Comparison of ENCODE assay signal across 28 mouse cellular contexts in the genomic region with DNA sequence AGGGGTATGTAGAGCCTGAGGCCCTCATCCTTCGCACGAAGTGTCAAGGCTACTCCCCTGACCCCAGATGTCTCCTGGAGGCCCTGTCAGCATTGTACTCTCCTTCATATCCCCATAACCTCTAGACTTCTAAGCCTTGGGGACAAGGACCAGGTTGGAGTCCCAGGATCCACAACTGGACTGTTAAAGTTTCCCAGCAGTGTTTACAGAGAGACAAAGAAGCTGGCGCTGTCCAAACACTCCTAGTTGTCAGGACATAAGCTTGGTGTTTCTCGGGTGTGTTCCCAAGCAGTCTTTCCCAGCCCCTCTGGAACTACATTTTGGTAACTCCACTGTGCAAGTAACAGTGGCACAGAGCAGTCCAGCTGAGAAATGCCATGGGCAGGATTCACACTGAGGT. TPM values are rescaled to one million over a fixed set of nuclear protein-coding genes. Genes with fewer than 3 reads are reported as not detected.
DNase-seq lines count a peak whose midpoint lies in the region; ATAC-seq and TF ChIP-seq lines count a peak whose summit lies in the region.
"Had no signal": no experiment of that assay in that cellular context is flagged by ENCODE, and none has a peak within 500 bp of the region (broad histone marks: within the 10 kb centered on the region; RNA-seq: fewer than 3 reads in every experiment).

No protein-coding gene starts in this region.

- no peak overlapping the region for H3K4me3 ChIP-seq in forebrain, embryonic 13.5 days
- H3K4me3 ChIP-seq in forebrain, embryonic 11.5 days (ENCODE audit: low read depth, low read length), result no peak overlapping the region
- no peak overlapping the region for H3K4me3 ChIP-seq in heart, embryonic 15.5 days
- H3K4me3 ChIP-seq in heart, embryonic 12.5 days, result no peak overlapping the region
- no peak overlapping the region for H3K4me3 ChIP-seq in layer of hippocampus, adult 2 months
- H3K4me3 ChIP-seq: erythroblast, embryonic 14.5 days; forebrain, embryonic 12.5 days; hindbrain, embryonic 15.5 days; limb, embryonic 10.5 days; limb, embryonic 15.5 days; liver, embryonic 15.5 days had no signal

- H3K9ac ChIP-seq in forebrain, embryonic 13.5 days, result 0 out of 2 replicates have a peak overlapping the region, but pooled peaks have one; percentile 12
- H3K9ac ChIP-seq in forebrain, embryonic 11.5 days (ENCODE audit: low read length), result no peak overlapping the region
- no peak overlapping the region for H3K9ac ChIP-seq in heart, embryonic 15.5 days
- H3K9ac ChIP-seq in heart, embryonic 12.5 days, result no peak overlapping the region
- H3K9ac ChIP-seq: forebrain, embryonic 12.5 days; hindbrain, embryonic 15.5 days; limb, embryonic 15.5 days; liver, embryonic 15.5 days; lung, embryonic 14.5 days had no signal

- ATAC-seq in forebrain, embryonic 13.5 days, result no peak
- no peak for ATAC-seq in forebrain, embryonic 11.5 days (replicated peaks; ENCODE audit: low FRiP score)
- no peak for ATAC-seq in heart, embryonic 15.5 days (replicated peaks; ENCODE audit: insufficient number of reproducible peaks, insufficient read depth, low FRiP score, low read depth)
- ATAC-seq in heart, embryonic 12.5 days (ENCODE audit: insufficient number of reproducible peaks, low FRiP score), result no peak
- ATAC-seq: CD4-positive, CD25-positive, alpha-beta regulatory T cell, adult 4 months; inflammation-experienced regulatory T-cells, adult 6 months; midbrain, embryonic 16.5 days had no signal

- H3K4me1 ChIP-seq in forebrain, embryonic 13.5 days, result peaks cover 25% of the 10 kb centered on the region
- 0 out of 2 replicates have a peak, but pooled peaks cover 2% of the 10 kb centered on the region for H3K4me1 ChIP-seq in forebrain, embryonic 11.5 days (replicated peaks; ENCODE audit: control insufficient read depth, insufficient read depth, low read length)
- peaks cover 61% of the 10 kb centered on the region for H3K4me1 ChIP-seq in heart, embryonic 15.5 days (replicated peaks)
- peaks cover 31% of the 10 kb centered on the region for H3K4me1 ChIP-seq in heart, embryonic 12.5 days (replicated peaks)

- WGBS in forebrain, embryonic 13.5 days, result 83% methylated on average over 4 of the region's 4 CpGs
- WGBS in forebrain, embryonic 11.5 days, result 87% methylated on average over 4 of the region's 4 CpGs
- 76% methylated on average over 4 of the region's 4 CpGs for WGBS in heart, embryonic 15.5 days
- WGBS in heart, embryonic 12.5 days, result 80% methylated on average over 4 of the region's 4 CpGs

- no peak for DNase-seq in forebrain, embryonic 11.5 days (ENCODE audit: low spot score)
- no peak for DNase-seq in layer of hippocampus, adult 2 months (ENCODE audit: low spot score in 2 of 2)
- DNase-seq in layer of hippocampus, postnatal 14 days (ENCODE audit: low spot score in 2 of 2), result no peak
- DNase-seq in yolk sac, embryonic 10.5 days (ENCODE audit: low spot score), result peak; percentile 65
- DNase-seq: adrenal gland, postnatal 25 days; embryo, embryonic 11 days; kidney, adult 18-20 months; kidney, postnatal 4 days; lung, embryonic 14.5 days; lung, postnatal 36 days; right cerebral cortex, postnatal 25 days; spleen, adult 18-20 months; thymus, adult 18-20 months; thymus, postnatal 25 days had no signal

- peaks cover 4% of the 10 kb centered on the region for H3K36me3 ChIP-seq in forebrain, embryonic 13.5 days (ENCODE audit: poor library complexity, severe bottlenecking)
- no peaks in the 10 kb centered on the region for H3K36me3 ChIP-seq in forebrain, embryonic 11.5 days (ENCODE audit: control insufficient read depth, insufficient read depth, low read length)
- H3K36me3 ChIP-seq in heart, embryonic 15.5 days, result no peaks in the 10 kb centered on the region
- H3K36me3 ChIP-seq in heart, embryonic 12.5 days, result 0 out of 2 replicates have a peak, but pooled peaks cover under 1% of the 10 kb centered on the region
- H3K36me3 ChIP-seq: liver, embryonic 15.5 days had no signal

- H3K27me3 ChIP-seq in forebrain, embryonic 13.5 days, result peaks cover 7% of the 10 kb centered on the region; the same call in 1 of the 2 replicates
- no peaks in the 10 kb centered on the region; the same call in 1 of the 2 replicates for H3K27me3 ChIP-seq in forebrain, embryonic 11.5 days (ENCODE audit: control insufficient read depth, insufficient read depth, low read length)
- no peaks in the 10 kb centered on the region for H3K27me3 ChIP-seq in heart, embryonic 15.5 days
- H3K27me3 ChIP-seq in heart, embryonic 12.5 days (replicated peaks), result no peaks in the 10 kb centered on the region
- H3K27me3 ChIP-seq: limb, embryonic 15.5 days had no signal

- no peak for TF ChIP-seq CTCF in layer of hippocampus, adult 2 months (conservative IDR thresholded peaks at IDR 0.05)

- H3K9me3 ChIP-seq in forebrain, embryonic 13.5 days (replicated peaks), result no peaks in the 10 kb centered on the region
- no peaks in the 10 kb centered on the region for H3K9me3 ChIP-seq in forebrain, embryonic 11.5 days (ENCODE audit: control insufficient read depth, low read length)
- H3K9me3 ChIP-seq in heart, embryonic 15.5 days (replicated peaks), result no peaks in the 10 kb centered on the region
- H3K9me3 ChIP-seq in heart, embryonic 12.5 days (replicated peaks), result no peaks in the 10 kb centered on the region
- H3K9me3 ChIP-seq: forebrain, embryonic 12.5 days; hindbrain, embryonic 15.5 days; limb, embryonic 10.5 days; limb, embryonic 15.5 days; liver, embryonic 15.5 days had no signal

- no peak overlapping the region for H3K27ac ChIP-seq in forebrain, embryonic 13.5 days
- H3K27ac ChIP-seq in forebrain, embryonic 11.5 days (ENCODE audit: low read depth, low read length), result no peak overlapping the region
- H3K27ac ChIP-seq in heart, embryonic 15.5 days, result peak overlapping the region; percentile 83; the same call in 1 of the 2 replicates
- no peak overlapping the region for H3K27ac ChIP-seq in heart, embryonic 12.5 days (ENCODE audit: poor library complexity, severe bottlenecking)
- H3K27ac ChIP-seq in layer of hippocampus, adult 2 months, result peak overlapping the region; percentile 53; the same call in 1 of the 2 replicates
- H3K27ac ChIP-seq: forebrain, embryonic 12.5 days; hindbrain, embryonic 15.5 days; kidney, postnatal 0 days; limb, embryonic 10.5 days; limb, embryonic 15.5 days; liver, embryonic 15.5 days had no signal

- H3K4me2 ChIP-seq in forebrain, embryonic 13.5 days, result no peak overlapping the region
- no peak overlapping the region for H3K4me2 ChIP-seq in forebrain, embryonic 11.5 days (ENCODE audit: low read depth, low read length, severe bottlenecking)
- no peak overlapping the region for H3K4me2 ChIP-seq in heart, embryonic 15.5 days
- no peak overlapping the region for H3K4me2 ChIP-seq in heart, embryonic 12.5 days
- H3K4me2 ChIP-seq: forebrain, embryonic 12.5 days; hindbrain, embryonic 15.5 days; limb, embryonic 15.5 days; liver, embryonic 15.5 days; lung, embryonic 14.5 days; midbrain, embryonic 11.5 days had no signal

RNA-seq across cellular contexts. Expression of a gene that starts 25.1 kb away (rescaled TPM):
- polyA plus RNA-seq in forebrain, embryonic 13.5 days (2015; fragmentation: Nextera tagmentation; extraction: Ambion mirVana), result 19.1 and 21.7 TPM in 2 replicates
- polyA plus RNA-seq in forebrain, embryonic 11.5 days (2014; fragmentation: Nextera tagmentation; extraction: Ambion mirVana), result 22.1 and 23.6 TPM in 2 replicates
- 15.8 and 17.6 TPM in 2 replicates for polyA plus RNA-seq in heart, embryonic 15.5 days (2015; fragmentation: Nextera tagmentation; extraction: Ambion mirVana)
- polyA plus RNA-seq in heart, embryonic 12.5 days (2016; fragmentation: Nextera tagmentation; extraction: Ambion mirVana), result 14.6 and 14.7 TPM in 2 replicates
- total RNA-seq in layer of hippocampus, adult 2 months (2021), result 10 to 100 TPM; 28.6 to 38.4 TPM
- total RNA-seq in layer of hippocampus, postnatal 14 days (2021), result 10 to 100 TPM; 24.6 to 31.6 TPM

RNA-seq across cellular contexts. Expression of a gene that starts 31.3 kb away (rescaled TPM):
- polyA plus RNA-seq in forebrain, embryonic 13.5 days (2015; fragmentation: Nextera tagmentation; extraction: Ambion mirVana), result 24.2 and 24.9 TPM in 2 replicates
- 16.8 and 17.4 TPM in 2 replicates for polyA plus RNA-seq in forebrain, embryonic 11.5 days (2014; fragmentation: Nextera tagmentation; extraction: Ambion mirVana)
- polyA plus RNA-seq in heart, embryonic 15.5 days (2015; fragmentation: Nextera tagmentation; extraction: Ambion mirVana), result 22.9 and 25.9 TPM in 2 replicates
- polyA plus RNA-seq in heart, embryonic 12.5 days (2016; fragmentation: Nextera tagmentation; extraction: Ambion mirVana), result 26.0 and 27.8 TPM in 2 replicates
- total RNA-seq in layer of hippocampus, adult 2 months (2021), result 100 to 1,000 TPM; 273 to 304 TPM
- 100 to 1,000 TPM; 184 TPM for total RNA-seq in layer of hippocampus, postnatal 14 days (2021)

RNA-seq across cellular contexts. Expression of a gene that starts 38.2 kb away (rescaled TPM):
- 159 and 177 TPM in 2 replicates for polyA plus RNA-seq in forebrain, embryonic 13.5 days (2015; fragmentation: Nextera tagmentation; extraction: Ambion mirVana)
- polyA plus RNA-seq in forebrain, embryonic 11.5 days (2014; fragmentation: Nextera tagmentation; extraction: Ambion mirVana), result 186 and 216 TPM in 2 replicates
- polyA plus RNA-seq in heart, embryonic 15.5 days (2015; fragmentation: Nextera tagmentation; extraction: Ambion mirVana), result 70.5 and 97.6 TPM in 2 replicates
- polyA plus RNA-seq in heart, embryonic 12.5 days (2016; fragmentation: Nextera tagmentation; extraction: Ambion mirVana), result 88.9 and 89.3 TPM in 2 replicates
- 10 to 100 TPM; 33.0 to 36.8 TPM for total RNA-seq in layer of hippocampus, adult 2 months (2021)
- 10 to 100 TPM; 31.0 to 39.0 TPM for total RNA-seq in layer of hippocampus, postnatal 14 days (2021)

RNA-seq across cellular contexts. Expression of a gene that starts 38.6 kb away (rescaled TPM):
- 202 and 211 TPM in 2 replicates for polyA plus RNA-seq in forebrain, embryonic 13.5 days (2015; fragmentation: Nextera tagmentation; extraction: Ambion mirVana)
- 169 and 171 TPM in 2 replicates for polyA plus RNA-seq in forebrain, embryonic 11.5 days (2014; fragmentation: Nextera tagmentation; extraction: Ambion mirVana)
- 610 and 636 TPM in 2 replicates for polyA plus RNA-seq in heart, embryonic 15.5 days (2015; fragmentation: Nextera tagmentation; extraction: Ambion mirVana)
- 497 and 519 TPM in 2 replicates for polyA plus RNA-seq in heart, embryonic 12.5 days (2016; fragmentation: Nextera tagmentation; extraction: Ambion mirVana)
- total RNA-seq in layer of hippocampus, adult 2 months (2021), result 100 to 1,000 TPM; 442 to 446 TPM
- total RNA-seq in layer of hippocampus, postnatal 14 days (2021), result 100 to 1,000 TPM; 481 to 503 TPM

Comparison
In these comparisons a context has a peak if more than half of its experiments do, and no peak if none do; other contexts are left out.
1. H3K27ac ChIP-seq: peak in heart, embryonic 15.5 days (single experiment) and layer of hippocampus, adult 2 months (single experiment); none in forebrain, embryonic 13.5 days (single experiment), forebrain, embryonic 11.5 days (single experiment) and heart, embryonic 12.5 days (single experiment).